Mouse (Mus musculus): ENCODE measurements around the gene Nup43. TPM values are rescaled to one million over a fixed set of nuclear protein-coding genes. Genes with fewer than 3 reads are reported as not detected.

Gene Nup43
- polyA plus RNA-seq, 1 experiment from 2014 or later, result 26.8 TPM

DNA sequence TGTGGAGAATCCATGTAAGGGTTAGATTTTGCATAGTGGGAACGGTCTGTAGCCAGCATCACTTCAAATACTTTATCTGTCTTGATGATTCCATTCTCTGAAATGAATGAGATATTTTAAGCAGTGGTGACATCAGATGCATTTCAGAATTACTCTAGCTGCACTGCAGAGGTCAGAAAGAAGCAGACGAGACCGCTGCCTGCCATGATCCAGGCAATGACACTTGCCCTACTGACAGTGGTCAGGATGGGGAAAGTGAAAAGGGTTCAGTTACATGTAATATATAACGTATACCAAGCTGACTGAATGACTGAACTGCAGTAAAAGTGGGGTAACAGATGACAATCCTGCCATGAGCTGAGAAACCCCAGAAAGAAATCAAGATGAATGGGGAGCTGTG, 18.2 kb upstream of the Nup43 start:
- Histone ChIP-seq H3K36me3 (peaks cover 28% of the 10 kb centered on the region), H3K27ac (peak overlapping the region; percentile 21), H3K9me3 (replicated peaks) (no peaks in the 10 kb centered on the region), H3K4me1 (replicated peaks) (peaks cover 7% of the 10 kb centered on the region), H3K27me3 (no peaks in the 10 kb centered on the region), H3K9ac (no peak overlapping the region), H3K4me3 (no peak overlapping the region), H3K4me2 (no peak overlapping the region)
- 52% methylated on average over 4 of the region's 4 CpGs for WGBS
- no peak for ATAC-seq (replicated peaks; ENCODE audit: insufficient number of reproducible peaks, insufficient read depth, low FRiP score, low read depth)

- WGBS, result 97% methylated on average over 2 of the region's 2 CpGs
- no peak for ATAC-seq (replicated peaks; ENCODE audit: insufficient number of reproducible peaks, insufficient read depth, low FRiP score, low read depth)
Measured at GRCm38 (mm10) chr10:7651057-7651456, 16.2 kb upstream of the Nup43 start.

GRCm38 (mm10) chr10:7662471-7663141, 4.7 kb upstream of the Nup43 start:
- peak overlapping the region; percentile 95 for H3K9ac ChIP-seq
- peaks cover 10% of the 10 kb centered on the region; the same call in 1 of the 2 replicates for H3K4me1 ChIP-seq (replicated peaks)
- no peaks in the 10 kb centered on the region for H3K9me3 ChIP-seq (replicated peaks)
- H3K27me3 ChIP-seq, result no peaks in the 10 kb centered on the region
- peak; percentile 70 for ATAC-seq (replicated peaks; ENCODE audit: insufficient number of reproducible peaks, insufficient read depth, low FRiP score, low read depth)
- peak overlapping the region; percentile 95 for H3K27ac ChIP-seq
- no peaks in the 10 kb centered on the region for H3K36me3 ChIP-seq
- H3K4me3 ChIP-seq, result peak overlapping the region; percentile 80
- WGBS, result under 1% methylated on average over 44 of the region's 44 CpGs
- H3K4me2 ChIP-seq, result peak overlapping the region; percentile 81

More at GRCm38 (mm10) chr10:7651057-7651456, 16.2 kb upstream of the Nup43 start:
- Histone ChIP-seq H3K36me3 (peaks cover 20% of the 10 kb centered on the region), H3K9me3 (replicated peaks) (no peaks in the 10 kb centered on the region), H3K27ac (no peak overlapping the region), H3K4me3 (no peak overlapping the region), H3K9ac (no peak overlapping the region), H3K4me2 (no peak overlapping the region), H3K27me3 (no peaks in the 10 kb centered on the region), H3K4me1 (replicated peaks) (peaks cover 7% of the 10 kb centered on the region)

DNA sequence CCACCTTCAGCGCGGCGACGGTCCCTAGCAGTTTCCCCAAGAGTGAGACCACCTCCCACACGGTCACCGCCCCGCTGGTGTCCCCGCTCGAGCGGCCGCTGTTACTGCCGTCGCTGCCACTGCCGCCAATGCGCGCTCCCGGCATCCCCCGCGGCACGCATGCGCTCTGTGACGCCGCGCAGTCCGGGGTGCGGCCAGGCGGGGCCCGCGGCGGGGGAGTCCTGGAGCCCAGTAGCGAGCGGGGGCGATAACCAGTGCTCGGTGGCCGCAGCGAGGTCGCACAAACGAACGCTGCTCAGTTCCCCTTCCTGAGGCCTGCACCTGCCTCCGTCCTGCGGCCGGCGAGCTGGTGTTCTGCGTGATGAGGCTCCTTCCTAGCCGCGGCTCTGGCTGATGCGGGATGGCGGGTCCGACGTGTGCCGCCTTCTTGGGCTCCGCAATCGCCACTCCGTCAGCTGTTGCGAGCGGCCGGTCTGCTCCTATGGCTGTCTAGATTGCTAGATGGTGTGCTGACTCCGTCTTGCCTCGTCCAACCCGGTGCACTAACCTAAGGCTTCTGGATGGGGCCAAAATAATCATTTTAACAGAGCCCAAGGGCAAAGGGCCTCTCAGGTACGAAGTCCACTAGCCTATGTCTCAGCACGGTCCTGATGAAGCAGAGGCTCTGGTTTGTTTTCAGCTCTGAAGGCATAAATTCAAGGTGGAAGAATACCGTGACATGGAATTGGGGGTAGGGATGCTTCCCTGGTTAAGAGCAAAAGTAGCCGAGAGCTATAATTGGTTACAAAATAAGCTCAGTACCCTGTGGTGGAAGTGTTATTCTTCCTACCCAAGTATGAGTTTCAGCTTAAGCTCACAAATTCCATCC, 3.9 kb upstream of the Nup43 start:
- ATAC-seq (replicated peaks; ENCODE audit: insufficient number of reproducible peaks, insufficient read depth, low FRiP score, low read depth), result peak; percentile 93
- Histone ChIP-seq H3K4me1 (replicated peaks) (peaks cover 17% of the 10 kb centered on the region), H3K4me2 (peak overlapping the region; percentile 81), H3K27me3 (no peaks in the 10 kb centered on the region), H3K4me3 (peak overlapping the region; percentile 80), H3K9me3 (replicated peaks) (no peaks in the 10 kb centered on the region), H3K27ac (peak overlapping the region; percentile 95), H3K36me3 (no peaks in the 10 kb centered on the region), H3K9ac (peak overlapping the region; percentile 95)
- WGBS, result under 1% methylated on average over 64 of the region's 64 CpGs

DNA sequence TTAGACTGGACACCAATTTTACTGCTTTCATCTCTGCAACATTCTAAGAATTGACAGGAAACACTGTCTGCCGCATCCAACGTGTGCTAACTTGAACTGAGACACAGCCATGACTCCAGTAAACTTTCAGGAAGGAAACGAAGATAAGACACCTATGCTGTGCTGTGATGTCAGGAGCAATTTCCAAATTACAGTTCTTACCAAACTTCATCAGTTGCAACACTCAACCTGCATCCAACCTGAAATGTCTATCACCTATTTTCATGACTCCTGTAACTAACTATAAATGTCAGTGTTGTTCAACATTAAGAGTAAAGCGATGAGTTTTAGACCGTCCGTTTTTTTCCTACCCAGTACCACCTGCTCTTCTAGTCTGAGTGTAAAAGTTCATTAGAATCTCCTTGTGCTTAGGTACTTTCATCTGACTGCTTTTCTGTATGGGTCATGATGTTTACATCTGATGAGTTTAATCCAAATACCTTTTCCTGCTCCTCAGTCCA, 3.2 kb upstream of the Nup43 start:
- WGBS, result 49% methylated on average over 6 of the region's 6 CpGs
- H3K4me3 ChIP-seq, result peak overlapping the region; percentile 80
- H3K9ac ChIP-seq, result peak overlapping the region; percentile 95
- H3K4me2 ChIP-seq, result peak overlapping the region; percentile 81
- no peaks in the 10 kb centered on the region for H3K9me3 ChIP-seq (replicated peaks)
- peak overlapping the region; percentile 95; the same call in 1 of the 2 replicates for H3K27ac ChIP-seq
- no peaks in the 10 kb centered on the region for H3K36me3 ChIP-seq
- peaks cover 21% of the 10 kb centered on the region for H3K4me1 ChIP-seq (replicated peaks)
- no peak for ATAC-seq (replicated peaks; ENCODE audit: insufficient number of reproducible peaks, insufficient read depth, low FRiP score, low read depth)
- no peaks in the 10 kb centered on the region for H3K27me3 ChIP-seq

DNA sequence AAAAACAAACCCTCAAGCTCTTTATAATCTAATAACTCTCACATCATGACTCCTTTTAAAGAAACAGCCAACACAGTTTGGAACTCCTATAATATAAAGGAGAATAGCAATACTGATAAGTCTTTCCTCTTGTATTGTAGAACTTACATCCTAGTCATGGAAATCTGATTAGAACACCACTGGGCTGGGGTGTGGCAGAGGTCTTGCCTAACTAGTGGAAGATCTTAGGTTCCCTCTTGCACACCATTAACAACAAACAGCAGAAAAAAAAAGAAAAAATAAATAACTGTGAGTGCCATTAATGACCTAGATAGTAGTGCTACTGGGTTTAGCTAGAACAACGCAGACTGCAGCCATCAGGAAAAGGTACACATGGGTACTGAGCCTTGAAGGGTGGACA, 2.4 kb upstream of the Nup43 start:
- ATAC-seq (replicated peaks; ENCODE audit: insufficient number of reproducible peaks, insufficient read depth, low FRiP score, low read depth), result no peak
- peaks cover 21% of the 10 kb centered on the region for H3K4me1 ChIP-seq (replicated peaks)
- 86% methylated on average over 1 of the region's 1 CpGs for WGBS
- no peak overlapping the region for H3K4me2 ChIP-seq
- H3K9ac ChIP-seq, result no peak overlapping the region
- H3K36me3 ChIP-seq, result no peaks in the 10 kb centered on the region
- H3K27ac ChIP-seq, result no peak overlapping the region
- no peak overlapping the region for H3K4me3 ChIP-seq
- H3K27me3 ChIP-seq, result no peaks in the 10 kb centered on the region
- no peaks in the 10 kb centered on the region for H3K9me3 ChIP-seq (replicated peaks)

- Histone ChIP-seq H3K36me3 (peaks cover 41% of the 10 kb centered on the region), H3K27ac (no peak overlapping the region), H3K9me3 (replicated peaks) (no peaks in the 10 kb centered on the region), H3K9ac (no peak overlapping the region), H3K4me1 (replicated peaks) (0 out of 2 replicates have a peak, but pooled peaks cover under 1% of the 10 kb centered on the region), H3K4me3 (no peak overlapping the region), H3K27me3 (no peaks in the 10 kb centered on the region), H3K4me2 (no peak overlapping the region)
- 62% methylated on average over 1 of the region's 1 CpGs for WGBS
- ATAC-seq (replicated peaks; ENCODE audit: insufficient number of reproducible peaks, insufficient read depth, low FRiP score, low read depth), result no peak
Measured at GRCm38 (mm10) chr10:7673673-7674072, 6.4 kb downstream of the Nup43 start.

DNA sequence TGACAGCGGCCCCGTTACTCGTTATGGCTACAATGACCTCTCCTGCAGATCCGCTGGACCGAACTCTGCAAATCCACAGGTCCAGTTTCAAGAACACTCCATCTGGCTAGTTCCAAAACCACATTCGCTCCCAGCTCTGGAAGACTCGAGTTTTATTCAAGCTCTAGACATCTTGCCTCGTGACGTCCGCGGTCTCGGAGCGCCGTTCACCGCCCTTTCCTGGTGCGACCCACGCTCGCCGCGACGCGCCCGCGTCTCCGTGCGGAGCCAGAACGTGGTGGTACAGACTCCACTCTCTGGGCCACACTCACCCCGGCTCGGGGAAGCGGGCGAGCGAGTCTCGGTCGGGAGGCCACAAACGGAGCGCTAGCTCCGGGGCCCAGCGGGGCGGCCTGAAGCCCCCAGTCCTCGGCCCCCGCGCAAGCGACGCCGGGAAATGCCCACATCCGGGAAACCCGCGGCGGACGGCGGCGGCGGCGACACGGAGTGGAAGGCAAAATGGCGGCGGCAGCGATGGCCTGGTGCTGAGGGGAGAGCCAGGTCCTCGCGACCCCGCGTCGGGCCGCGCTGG, 13.5 kb downstream of the Nup43 start, which contains the start of the genes Pcmt1 and Lats1:
Gene Pcmt1, minus strand, starts transcription at position 406 of the 571 bp plus-strand sequence.
Gene Lats1, plus strand, starts transcription at position 484 of the 571 bp plus-strand sequence.
- H3K4me3 ChIP-seq, result peak within 1 kb of the TSS; percentile 94
- H3K27me3 ChIP-seq, result no peaks in the 10 kb centered on the region
- WGBS, result under 1% methylated on average over 61 of the region's 65 CpGs
- peak within 1 kb of the TSS; percentile 99 for H3K27ac ChIP-seq
- ATAC-seq (replicated peaks; ENCODE audit: insufficient number of reproducible peaks, insufficient read depth, low FRiP score, low read depth), result peak; percentile 77
- H3K9me3 ChIP-seq (replicated peaks), result no peaks in the 10 kb centered on the region
- peaks cover 33% of the 10 kb centered on the region for H3K4me1 ChIP-seq (replicated peaks)
- peaks cover 24% of the 10 kb centered on the region for H3K36me3 ChIP-seq
- H3K4me2 ChIP-seq, result peak within 1 kb of the TSS; percentile 80
- H3K9ac ChIP-seq, result peak within 1 kb of the TSS; percentile 99

- under 1% methylated on average over 62 of the region's 64 CpGs for WGBS
Measured at GRCm38 (mm10) chr10:7681343-7682025, 14.2 kb downstream of the Nup43 start.

GRCm38 (mm10) chr10:7682249-7682648, 14.9 kb downstream of the Nup43 start:
- Histone ChIP-seq H3K4me2 (peak overlapping the region; percentile 80), H3K27ac (peak overlapping the region; percentile 99), H3K4me3 (peak overlapping the region; percentile 94), H3K9ac (peak overlapping the region; percentile 99), H3K27me3 (no peaks in the 10 kb centered on the region), H3K4me1 (replicated peaks) (peaks cover 39% of the 10 kb centered on the region), H3K36me3 (peaks cover 16% of the 10 kb centered on the region; the same call in 1 of the 2 replicates), H3K9me3 (replicated peaks) (no peaks in the 10 kb centered on the region)
- ATAC-seq (replicated peaks; ENCODE audit: insufficient number of reproducible peaks, insufficient read depth, low FRiP score, low read depth), result no peak
- 41% methylated on average over 3 of the region's 3 CpGs for WGBS

More at GRCm38 (mm10) chr10:7681343-7682025, 14.2 kb downstream of the Nup43 start:
- Histone ChIP-seq H3K36me3 (peaks cover 19% of the 10 kb centered on the region; the same call in 1 of the 2 replicates), H3K27ac (peak overlapping the region; percentile 99), H3K9me3 (replicated peaks) (no peaks in the 10 kb centered on the region), H3K4me1 (replicated peaks) (peaks cover 34% of the 10 kb centered on the region), H3K27me3 (no peaks in the 10 kb centered on the region), H3K9ac (peak overlapping the region; percentile 99), H3K4me3 (peak overlapping the region; percentile 94), H3K4me2 (peak overlapping the region; percentile 80)
- peak; percentile 88 for ATAC-seq (replicated peaks; ENCODE audit: insufficient number of reproducible peaks, insufficient read depth, low FRiP score, low read depth)
